Mouse (Mus musculus) adrenal gland, postnatal 36 days (tissue): ENCODE data around the gene Kat2a. TPM values are rescaled to one million over a fixed set of nuclear protein-coding genes. Genes with fewer than 3 reads are reported as not detected.
"Not testable (repeated sequence)": the region's sequence is repeated elsewhere in the genome, so short reads cannot be mapped to it uniquely, and the experiment has no call there.

Source experiments
- DNase-seq, 2 experiments: peaks; one replicate each; pipeline ENCODE4 v3.0.0; 2021; ENCODE audit warnings: mixed read lengths in 1 of 2
- total RNA-seq, 2 experiments: library from RNA; stranded (reverse); gene quantifications; 2 replicates each; pipeline ENCODE4 v1.2.3; 2021

Gene Kat2a
- total RNA-seq, 2 experiments from 2014 or later: 44.5 to 45.5 TPM

DNA sequence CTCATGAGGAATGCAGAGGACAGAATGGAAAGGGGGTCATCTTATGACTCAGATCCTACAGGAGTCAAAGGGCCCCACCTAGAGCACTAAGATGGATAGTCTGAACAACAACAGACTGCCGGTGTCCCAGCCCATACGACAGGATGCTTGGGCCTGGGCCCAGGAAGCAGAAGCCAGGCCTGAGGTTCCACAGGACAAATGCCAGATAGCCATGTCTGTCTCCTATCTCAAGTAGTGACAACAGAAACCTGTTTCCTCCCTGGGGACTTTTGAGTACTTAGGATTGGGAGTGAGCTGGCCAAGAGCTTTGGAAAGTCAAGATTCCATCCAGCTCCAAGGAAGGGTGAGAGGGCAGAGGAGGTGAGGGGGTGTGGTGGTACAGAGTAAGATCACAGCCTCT is 40.3 kb downstream of the Kat2a start:
- no peak for DNase-seq

DNA sequence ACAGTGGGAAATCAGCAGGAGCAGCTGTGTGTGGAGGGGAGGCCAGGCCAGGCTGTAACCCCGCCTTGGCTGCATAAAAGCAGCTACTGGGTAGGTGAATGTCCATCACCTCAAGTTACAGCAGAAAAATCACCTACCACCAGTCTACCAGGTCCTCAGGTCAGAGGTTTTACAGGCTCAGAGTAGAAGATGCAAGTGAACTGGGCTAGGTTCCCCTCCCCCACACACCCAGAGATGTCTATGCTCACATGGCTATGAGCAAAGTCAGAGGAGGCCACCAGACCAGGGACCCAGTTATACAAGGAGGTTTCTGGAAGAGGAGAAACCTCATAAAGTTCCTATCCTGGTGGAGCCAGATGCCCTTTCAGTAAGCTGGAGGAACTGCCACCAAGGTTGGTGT is 41.2 kb downstream of the Kat2a start:
- no peak for DNase-seq

DNA sequence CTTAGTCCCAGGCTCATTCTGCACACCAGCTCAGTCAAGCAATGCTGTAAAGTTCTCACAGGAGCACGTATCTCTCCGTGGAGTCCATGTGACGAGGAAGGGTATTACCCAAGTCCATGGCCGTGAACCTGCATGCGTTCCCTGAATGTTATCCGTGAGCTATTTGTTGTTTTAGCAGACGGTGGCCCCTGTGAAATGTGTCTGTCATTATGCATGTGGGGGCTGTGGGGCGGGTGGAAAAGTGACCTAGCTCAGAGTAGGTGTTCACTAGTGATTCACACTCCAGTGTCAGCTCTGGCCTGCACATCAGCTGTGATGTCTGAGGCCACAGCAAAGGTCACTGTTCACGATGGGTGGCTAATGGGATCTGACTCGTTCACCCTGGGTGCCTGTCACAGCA is 52.5 kb downstream of the Kat2a start:
- peak in 1 of 2 experiments; percentile 23 for DNase-seq

DNA sequence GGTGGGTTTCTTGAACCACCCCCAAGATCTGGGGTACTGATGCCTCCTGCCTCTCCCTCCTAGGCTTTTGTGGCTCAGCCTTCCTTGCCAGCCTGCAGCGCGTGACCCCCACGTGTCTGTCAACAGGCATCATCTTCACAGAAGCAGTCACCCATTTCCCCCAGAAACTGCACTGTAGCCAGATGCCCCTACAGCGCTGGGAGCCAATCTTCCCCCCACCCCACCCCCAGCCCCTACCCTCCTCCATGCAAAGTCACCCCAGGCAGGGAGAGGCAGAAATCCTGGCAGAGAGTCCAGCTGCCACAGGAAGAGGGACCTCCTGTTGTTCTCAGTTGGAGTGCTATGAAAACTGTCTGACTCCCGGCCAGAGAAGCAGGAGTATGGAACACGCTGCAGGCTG is 55.8 kb downstream of the Kat2a start:
- DNase-seq: no peak

DNA sequence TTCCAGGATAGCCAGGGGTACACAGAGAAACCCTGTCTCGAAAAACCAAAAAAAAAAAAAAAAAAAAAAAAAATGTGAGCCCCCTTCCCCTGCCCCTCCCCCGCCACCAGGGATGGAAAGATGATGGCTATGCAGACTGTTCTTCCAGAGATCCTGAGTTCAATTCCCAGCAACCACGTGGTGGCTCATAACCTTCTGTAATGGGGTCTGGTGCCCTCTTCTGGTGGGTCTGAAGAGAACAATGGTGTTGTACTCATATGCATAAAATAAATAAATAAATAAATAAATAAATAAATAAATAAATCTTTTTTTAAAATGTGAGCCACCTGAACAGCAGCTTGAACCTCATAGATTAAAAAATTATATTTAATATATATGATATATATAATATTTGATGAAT is 56.7 kb downstream of the Kat2a start:
- not testable (repeated sequence) for DNase-seq

Other genes with a start within 250 kb of the Kat2a start
- gene Klhl11, start 239.7 kb downstream of the Kat2a start, total RNA-seq: 10 to 100 TPM; 56.2 to 58.2 TPM
- gene Acly, start 184.5 kb downstream of the Kat2a start, total RNA-seq: 1,000 to 10,000 TPM; 1,688 to 2,194 TPM
- 1 to 10 TPM; 5.6 to 7.7 TPM for gene Ttc25, start 166.9 kb downstream of the Kat2a start, total RNA-seq
- 10 to 100 TPM; 46.5 to 60.7 TPM for gene Cnp, start 137.6 kb downstream of the Kat2a start, total RNA-seq
- 10 to 100 TPM; 32.9 to 43.6 TPM for gene Nkiras2, start 93.2 kb downstream of the Kat2a start, total RNA-seq
- 100 to 1,000 TPM; 207 to 222 TPM for gene Dnajc7, start 92.3 kb downstream of the Kat2a start, total RNA-seq
- under 1 TPM; 0.13 to 0.43 TPM for gene Zfp385c, start 20.0 kb downstream of the Kat2a start, total RNA-seq
- gene Dhx58, start 8.2 kb downstream of the Kat2a start, total RNA-seq: 10 to 100 TPM; 39.5 to 60.6 TPM
- gene Hspb9, start 1.4 kb upstream of the Kat2a start, total RNA-seq: not detected
- 100 to 1,000 TPM; 172 to 187 TPM for gene Rab5c, start 25.8 kb upstream of the Kat2a start, total RNA-seq
- under 1 TPM; 0.10 to 0.13 TPM for gene Kcnh4, start 47.5 kb upstream of the Kat2a start, total RNA-seq
- not detected for gene Hcrt, start 50.5 kb upstream of the Kat2a start, total RNA-seq
- 10 to 100 TPM; 18.8 to 25.8 TPM for gene Ghdc, start 58.5 kb upstream of the Kat2a start, total RNA-seq
- gene Stat5b, start 138.3 kb upstream of the Kat2a start, total RNA-seq: 100 to 1,000 TPM in 1 of 2 experiments, 10 to 100 TPM in 1; 58.3 to 111 TPM
- gene Stat5a, start 146.9 kb upstream of the Kat2a start, total RNA-seq: 10 to 100 TPM; 26.3 to 39.8 TPM
- gene Stat3, start 227.1 kb upstream of the Kat2a start, total RNA-seq: 100 to 1,000 TPM in 1 of 2 experiments, 10 to 100 TPM in 1; 74.2 to 109 TPM